ENCODE assay signal across 8 mouse cellular contexts in the genomic region with DNA sequence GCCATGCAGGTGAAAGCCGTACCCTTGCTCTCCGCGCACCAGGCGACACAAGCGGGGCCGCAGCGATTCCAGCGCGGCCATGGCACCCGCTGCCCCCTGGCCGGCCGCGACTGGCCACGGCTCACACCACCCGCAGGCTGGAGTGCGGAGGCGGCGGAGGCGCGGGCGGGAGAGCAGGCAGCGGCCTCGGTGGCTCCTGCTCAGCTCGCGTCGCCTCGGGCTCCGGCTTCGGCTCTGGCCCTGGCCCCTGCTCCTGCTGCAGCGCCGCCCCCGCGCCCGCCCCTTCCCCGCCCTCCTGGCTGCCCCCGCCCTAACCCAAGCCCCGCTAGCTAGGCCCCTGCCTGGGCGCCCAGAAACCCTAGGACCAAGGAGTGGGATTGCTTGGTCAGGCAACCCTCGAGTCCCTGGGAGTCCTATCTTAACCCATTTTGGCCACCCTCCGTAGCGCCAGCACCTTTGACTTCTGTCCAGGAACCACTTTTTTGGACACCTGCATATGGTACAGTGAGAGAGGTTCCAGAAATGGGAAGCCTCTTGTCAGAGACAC. TPM values are rescaled to one million over a fixed set of nuclear protein-coding genes. Genes with fewer than 3 reads are reported as not detected.
DNase-seq lines count a peak whose midpoint lies in the region; ATAC-seq and TF ChIP-seq lines count a peak whose summit lies in the region.

A gene (minus strand): TSS at position 258 of the 547 bp plus-strand sequence.

- no peaks in the 10 kb centered on the region for H3K9me3 ChIP-seq in heart, embryonic 10.5 days
- no peaks in the 10 kb centered on the region for H3K9me3 ChIP-seq in kidney, postnatal 0 days (replicated peaks; ENCODE audit: low read length)
- H3K9me3 ChIP-seq in liver, postnatal 0 days (ENCODE audit: low read length) = no peaks in the 10 kb centered on the region

- H3K4me2 ChIP-seq in kidney, postnatal 0 days (ENCODE audit: low read length) = peak within 1 kb of the TSS; percentile 80
- peak within 1 kb of the TSS; percentile 94 for H3K4me2 ChIP-seq in liver, postnatal 0 days (ENCODE audit: low read depth, low read length)

- no peaks in the 10 kb centered on the region for H3K79me3 ChIP-seq in C2C12 (ENCODE audit: low read depth)

- ATAC-seq in kidney, postnatal 0 days (replicated peaks; ENCODE audit: low FRiP score, low read depth) = peak; percentile 39
- peak; percentile 55; the same call in 1 of the 2 replicates for ATAC-seq in liver, postnatal 0 days

- DNase-seq in ZHBTc4 (ENCODE audit: low read depth, low spot score) = peak; percentile 68
- peak; percentile 77 for DNase-seq in embryo, embryonic 9.5 days (ENCODE audit: extremely low spot score)
- no peak for DNase-seq in heart, embryonic 10.5 days (ENCODE audit: low spot score)
- DNase-seq in kidney, postnatal 0 days (ENCODE audit: low spot score) = peak; percentile 75
- peak; percentile 66 for DNase-seq in liver, postnatal 0 days
- DNase-seq in spleen, adult 18-20 months = no peak

- H3K36me3 ChIP-seq in C2C12 (ENCODE audit: control insufficient read depth, insufficient read depth) = no peaks in the 10 kb centered on the region
- no peaks in the 10 kb centered on the region for H3K36me3 ChIP-seq in heart, embryonic 10.5 days
- H3K36me3 ChIP-seq in kidney, postnatal 0 days (ENCODE audit: insufficient read depth, low read length) = 0 out of 2 replicates have a peak, but pooled peaks cover 6% of the 10 kb centered on the region
- H3K36me3 ChIP-seq in liver, postnatal 0 days (replicated peaks; ENCODE audit: insufficient read depth, low read length) = no peaks in the 10 kb centered on the region

- H3K27me3 ChIP-seq in C2C12 (ENCODE audit: control insufficient read depth, insufficient read depth, insufficient read length) = peaks cover 4% of the 10 kb centered on the region
- H3K27me3 ChIP-seq in heart, embryonic 10.5 days (ENCODE audit: insufficient read depth, poor library complexity, severe bottlenecking) = peaks cover 84% of the 10 kb centered on the region
- H3K27me3 ChIP-seq in kidney, postnatal 0 days (ENCODE audit: insufficient read depth, low read length) = no peaks in the 10 kb centered on the region
- H3K27me3 ChIP-seq in liver, postnatal 0 days (ENCODE audit: insufficient read depth, low read length) = peaks cover 16% of the 10 kb centered on the region

- no peaks in the 10 kb centered on the region for H3K79me2 ChIP-seq in C2C12 (ENCODE audit: control insufficient read depth, insufficient read depth)

- peaks cover 50% of the 10 kb centered on the region for H3K4me1 ChIP-seq in heart, embryonic 10.5 days
- peaks cover 20% of the 10 kb centered on the region for H3K4me1 ChIP-seq in kidney, postnatal 0 days (replicated peaks; ENCODE audit: insufficient read depth, low read length)
- H3K4me1 ChIP-seq in liver, postnatal 0 days (ENCODE audit: insufficient read depth) = peaks cover 17% of the 10 kb centered on the region
- peaks cover 42% of the 10 kb centered on the region for H3K4me1 ChIP-seq in olfactory bulb, adult 2 months (ENCODE audit: control insufficient read depth, insufficient read depth, low read length)

- H3K4me3 ChIP-seq in C2C12 (ENCODE audit: insufficient read depth, poor library complexity, severe bottlenecking) = peak within 1 kb of the TSS; percentile 23
- peak within 1 kb of the TSS; percentile 86 for H3K4me3 ChIP-seq in heart, embryonic 10.5 days
- peak within 1 kb of the TSS; percentile 65 for H3K4me3 ChIP-seq in kidney, postnatal 0 days (replicated peaks; ENCODE audit: low read depth, low read length)
- H3K4me3 ChIP-seq in liver, postnatal 0 days (ENCODE audit: low read depth, low read length) = peak within 1 kb of the TSS; percentile 64
- peak within 1 kb of the TSS; percentile 76 for H3K4me3 ChIP-seq in olfactory bulb, adult 2 months (ENCODE audit: insufficient read depth, low read depth, low read length)

- under 1% methylated on average over 35 of the region's 41 CpGs for WGBS in heart, embryonic 10.5 days
- WGBS in kidney, postnatal 0 days = under 1% methylated on average over 26 of the region's 41 CpGs
- WGBS in liver, postnatal 0 days (ENCODE audit: insufficient replicate concordance) = 1% methylated on average over 41 of the region's 41 CpGs
- WGBS in olfactory bulb, adult 2 months = 1% methylated on average over 39 of the region's 41 CpGs

- no peak for TF ChIP-seq CTCF in C2C12 (IDR thresholded peaks at IDR 0.05; ENCODE audit: control insufficient read depth, insufficient read depth, insufficient read length)
- no peak for TF ChIP-seq CTCF in kidney, postnatal 0 days (IDR thresholded peaks at IDR 0.05; ENCODE audit: low read depth)
- TF ChIP-seq CTCF in liver, postnatal 0 days (IDR thresholded peaks at IDR 0.05; ENCODE audit: low read depth) = no peak
- no peak for TF ChIP-seq CTCF in olfactory bulb, adult 2 months (IDR thresholded peaks at IDR 0.05; ENCODE audit: insufficient read depth, low read depth, low read length)

- H3K9ac ChIP-seq in kidney, postnatal 0 days (ENCODE audit: low read depth, low read length) = peak within 1 kb of the TSS; percentile 82
- H3K9ac ChIP-seq in liver, postnatal 0 days (replicated peaks) = peak within 1 kb of the TSS; percentile 59

- peak within 1 kb of the TSS; percentile 73 for H3ac ChIP-seq in C2C12 (ENCODE audit: control insufficient read depth, insufficient read length, low read depth)

- TF ChIP-seq EP300 in liver, postnatal 0 days (IDR thresholded peaks at IDR 0.05; ENCODE audit: low read depth) = no peak

- peak; percentile 28; the same call in 1 of the 2 replicates for TF ChIP-seq POLR2A in olfactory bulb, adult 2 months (IDR thresholded peaks at IDR 0.05; ENCODE audit: insufficient read depth, low read depth, low read length)

- H3K27ac ChIP-seq in heart, embryonic 10.5 days = peak within 1 kb of the TSS; percentile 90
- H3K27ac ChIP-seq in kidney, postnatal 0 days = peak within 1 kb of the TSS; percentile 65
- H3K27ac ChIP-seq in liver, postnatal 0 days (ENCODE audit: low read depth) = no peak within 1 kb of the TSS
- H3K27ac ChIP-seq in olfactory bulb, adult 2 months (ENCODE audit: insufficient read depth, low read depth, low read length) = peak within 1 kb of the TSS; percentile 86

TF ChIP-seq in C2C12, 6 proteins besides CTCF, POLR2A, EP300 and RAD21:
- TF ChIP-seq MAX (IDR thresholded peaks at IDR 0.05) = no peak
- TF ChIP-seq MYOG (IDR thresholded peaks at IDR 0.05; ENCODE audit: control insufficient read depth, extremely low read depth, insufficient read length) = no peak
- TF ChIP-seq USF1 (IDR thresholded peaks at IDR 0.05; ENCODE audit: low read depth) = no peak
- no peak for TF ChIP-seq FOSL1 (IDR thresholded peaks at IDR 0.05; ENCODE audit: insufficient read depth, low read length, poor library complexity, severe bottlenecking)
- TF ChIP-seq CEBPB (IDR thresholded peaks at IDR 0.05; ENCODE audit: low read depth) = no peak
- no peak for TF ChIP-seq MYOD1 (IDR thresholded peaks at IDR 0.05; ENCODE audit: control insufficient read depth, insufficient read length, low read depth)

RNA-seq across cellular contexts. Expression of the gene that starts here (rescaled TPM):
- polyA plus RNA-seq in C2C12 (2012; fragmentation: generic; extraction: Trizol) = 10.0 TPM
- 51.5 and 51.9 TPM in 2 replicates for polyA plus RNA-seq in heart, embryonic 10.5 days (2016; fragmentation: Nextera tagmentation; extraction: Ambion mirVana)
- polyA plus RNA-seq in kidney, postnatal 0 days (2015; fragmentation: Nextera tagmentation; extraction: Ambion mirVana) = 141 and 145 TPM in 2 replicates
- 12.5 and 13.3 TPM in 2 replicates for polyA plus RNA-seq in liver, postnatal 0 days (2015; fragmentation: Nextera tagmentation; extraction: Ambion mirVana)
- polyA plus RNA-seq in olfactory bulb, adult 2 months (2012; ENCODE audit: insufficient read depth, insufficient read length, low replicate concordance, missing spikeins) = not detected in 2 replicates

Comparison
In these comparisons a context has a peak if more than half of its experiments do, and no peak if none do; other contexts are left out.
1. RNA of the gene that starts here (polyA plus RNA-seq): 141 to 145 TPM in kidney, postnatal 0 days, 51.5 to 51.9 TPM in heart, embryonic 10.5 days, 12.5 to 13.3 TPM in liver, postnatal 0 days and 10.0 TPM in C2C12 (single experiment); not detected in olfactory bulb, adult 2 months; every median in the first group is over 10 times any median in the second.
2. H3K4me3 ChIP-seq: peak in every context shown above with its lines; median percentile 86 in heart, embryonic 10.5 days; 76 in olfactory bulb, adult 2 months; 65 in kidney, postnatal 0 days; 64 in liver, postnatal 0 days; 23 in C2C12.
3. DNase-seq: peak in ZHBTc4 (single experiment), embryo, embryonic 9.5 days (single experiment), kidney, postnatal 0 days (single experiment) and liver, postnatal 0 days (single experiment); none in heart, embryonic 10.5 days (single experiment) and spleen, adult 18-20 months (0 of 2).